Mouse (Mus musculus) intestine, embryonic 14.5 days (tissue): ENCODE measurements around the gene Kif20b. TPM values are rescaled to one million over a fixed set of nuclear protein-coding genes. Genes with fewer than 3 reads are reported as not detected.

ENCODE experiments used
- ATAC-seq: fragments of 200-750 bp; cut with Nextera tagmentation; replicated peaks from 2 replicates; pipeline ENCODE4 v1.8.0; 2017; ENCODE audit warnings: low read depth, moderate number of reproducible peaks, moderate TSS enrichment, moderate library complexity; ENCODE audit not compliant: low FRiP score, low TSS enrichment
- DNase-seq: peaks from one replicate; pipeline ENCODE4 v3.0.0-alpha.2; 2018; ENCODE audit warnings: low spot score
- H3K27ac ChIP-seq: fragments of 300-500 bp; sonication (generic); 2 replicates; pipeline ENCODE4 v1.5.1; 2014; ENCODE audit warnings: low read depth, mild to moderate bottlenecking, control low read depth
- H3K27me3 ChIP-seq: fragments of 300-500 bp; sonication (generic); replicated peaks from 2 replicates; pipeline ENCODE4 v1.6.1; 2014; ENCODE audit warnings: low read length, control low read depth; ENCODE audit not compliant: control insufficient read depth, insufficient read depth
- H3K36me3 ChIP-seq: fragments of 300-500 bp; sonication (generic); 2 replicates; pipeline ENCODE4 v1.6.1; 2014; ENCODE audit warnings: low read length, control low read depth; ENCODE audit not compliant: control insufficient read depth, insufficient read depth
- H3K4me1 ChIP-seq: fragments of 300-500 bp; sonication (generic); replicated peaks from 2 replicates; pipeline ENCODE4 v1.6.1; 2014; ENCODE audit warnings: low read length, control low read depth, mixed read lengths; ENCODE audit not compliant: control insufficient read depth, insufficient read depth
- H3K4me2 ChIP-seq: fragments of 300-500 bp; sonication (generic); 2 replicates; pipeline ENCODE4 v1.6.1; 2014; ENCODE audit warnings: low read length
- H3K4me3 ChIP-seq: fragments of 300-500 bp; sonication (generic); 2 replicates; pipeline ENCODE4 v1.5.1; 2014; ENCODE audit warnings: low read depth, low read length, control low read depth, mixed read lengths
- H3K9ac ChIP-seq: fragments of 300-500 bp; sonication (generic); 2 replicates; pipeline ENCODE4 v1.6.1; 2014; ENCODE audit warnings: mild to moderate bottlenecking, low read length
- H3K9me3 ChIP-seq: fragments of 300-500 bp; sonication (generic); 2 replicates; pipeline ENCODE4 v1.6.1; 2016; ENCODE audit warnings: low read length, control low read depth; ENCODE audit not compliant: control insufficient read depth
- WGBS: fragments of 180-500 bp; shearing (Covaris S2); extraction: QIAGEN DNeasy Blood & Tissue Kit; methylation state at CpG from one replicate; pipeline ENCODE4 v1.1.7; 2014; 5-methylcytosine and 5-hydroxymethylcytosine counted together
- polyA plus RNA-seq: library from polyadenylated mRNA; unstranded; fragments of >200 nt; fragmentation: Nextera tagmentation; extraction: Ambion mirVana; gene quantifications from 2 replicates; pipeline ENCODE4 v1.2.1, GENCODE M21; 2014

The Kif20b gene
- polyA plus RNA-seq, result 56.9 and 66.5 TPM in 2 replicates

- peak; percentile 97 for DNase-seq
- H3K27me3 ChIP-seq, result no peaks in the 10 kb centered on the region
- peak; percentile 94 for ATAC-seq
- peaks cover 4% of the 10 kb centered on the region for H3K36me3 ChIP-seq
- H3K4me1 ChIP-seq, result no peaks in the 10 kb centered on the region
- H3K9ac ChIP-seq, result peak within 1 kb of the TSS; percentile 71
- under 1% methylated on average over 57 of the region's 57 CpGs for WGBS
- H3K9me3 ChIP-seq, result no peaks in the 10 kb centered on the region
- H3K27ac ChIP-seq, result peak within 1 kb of the TSS; percentile 34; the same call in 1 of the 2 replicates
- peak within 1 kb of the TSS; percentile 73 for H3K4me2 ChIP-seq
- peak within 1 kb of the TSS; percentile 95 for H3K4me3 ChIP-seq
These were observed at the start of gene Kif20b for GRCm38 (mm10) chr19:34921652-34922602. Gene Kif20b (plus strand): TSS chr19:34922361.

- no peak overlapping the region for H3K27ac ChIP-seq
- H3K27me3 ChIP-seq, result no peaks in the 10 kb centered on the region
- WGBS, result 89% methylated on average over 7 of the region's 7 CpGs
- H3K9me3 ChIP-seq, result no peaks in the 10 kb centered on the region
- DNase-seq (no peak), ATAC-seq (no peak)
- no peaks in the 10 kb centered on the region for H3K36me3 ChIP-seq
- no peak overlapping the region for H3K4me3 ChIP-seq
- no peak overlapping the region for H3K4me2 ChIP-seq
- peaks cover 12% of the 10 kb centered on the region for H3K4me1 ChIP-seq
- H3K9ac ChIP-seq, result no peak overlapping the region
These were observed 45.5 kb upstream of the Kif20b start for GRCm38 (mm10) chr19:34876676-34877075.

- Histone ChIP-seq H3K27me3 (no peaks in the 10 kb centered on the region), H3K9me3 (no peaks in the 10 kb centered on the region), H3K4me3 (peak overlapping the region; percentile 96), H3K36me3 (no peaks in the 10 kb centered on the region), H3K4me1 (peaks cover 12% of the 10 kb centered on the region), H3K27ac (peak overlapping the region; percentile 96), H3K4me2 (peak overlapping the region; percentile 74), H3K9ac (peak overlapping the region; percentile 95)
- ATAC-seq, result peak; percentile 93
- under 1% methylated on average over 45 of the region's 45 CpGs for WGBS
- peak; percentile 91 for DNase-seq
These were observed 44.1 kb upstream of the Kif20b start for GRCm38 (mm10) chr19:34877898-34878602.

DNA sequence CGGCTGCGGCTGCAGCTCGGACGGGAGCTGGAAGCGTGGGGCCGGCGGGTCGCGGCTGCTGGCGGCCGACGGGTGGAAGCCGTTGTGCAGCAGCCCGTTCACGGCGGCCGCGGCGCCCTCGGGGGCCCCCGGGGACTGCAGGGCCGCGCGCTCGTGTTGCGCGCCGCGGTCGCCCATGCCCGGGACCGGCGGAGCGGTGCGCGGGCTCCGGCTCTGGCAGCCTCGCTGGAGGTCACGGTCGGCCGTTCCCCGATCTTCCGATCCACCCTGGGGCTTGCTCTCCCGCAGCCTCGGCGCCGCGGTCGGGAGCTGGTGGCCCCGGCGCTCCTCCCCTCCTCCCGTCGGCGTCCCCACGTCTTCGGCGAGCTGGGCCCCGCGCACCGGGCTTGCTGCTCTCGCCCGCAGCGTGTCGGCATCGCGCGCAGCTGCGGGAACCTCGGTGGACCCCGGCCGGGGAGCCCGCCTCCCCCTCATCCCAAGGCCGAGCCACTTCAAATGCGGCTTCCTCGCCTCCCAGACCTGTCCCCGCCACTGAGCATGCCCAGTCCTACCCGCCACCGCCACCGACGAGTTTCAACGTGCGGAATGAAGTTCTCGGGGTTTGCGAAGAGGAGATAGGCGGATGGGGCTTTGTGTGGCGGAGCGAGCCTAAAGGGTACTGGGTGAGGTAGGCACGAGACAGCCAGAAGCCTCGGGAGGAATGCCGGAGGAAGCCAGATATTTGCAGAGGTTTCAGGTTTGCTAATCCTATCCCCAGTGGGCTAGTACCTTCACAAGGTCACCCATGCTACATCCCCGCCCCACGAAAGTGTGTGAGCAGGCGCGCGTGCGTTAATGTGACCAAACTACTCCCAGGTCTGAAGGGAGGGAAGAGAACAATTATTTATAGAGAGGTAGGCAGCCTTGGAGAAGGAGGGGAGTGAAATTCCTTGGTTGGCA is 43.3 kb upstream of the Kif20b start, which contains the start of gene Pank1:
TSS of gene Pank1 (minus strand) at position 853 of the 939 bp plus-strand sequence.
- DNase-seq (peak; percentile 89), ATAC-seq (peak; percentile 49)
- Histone ChIP-seq H3K27ac (peak within 1 kb of the TSS; percentile 96), H3K9me3 (no peaks in the 10 kb centered on the region), H3K9ac (peak within 1 kb of the TSS; percentile 95), H3K27me3 (no peaks in the 10 kb centered on the region), H3K4me3 (peak within 1 kb of the TSS; percentile 96), H3K4me2 (peak within 1 kb of the TSS; percentile 74), H3K4me1 (peaks cover 12% of the 10 kb centered on the region), H3K36me3 (no peaks in the 10 kb centered on the region)
- WGBS, result under 1% methylated on average over 95 of the region's 96 CpGs

DNA sequence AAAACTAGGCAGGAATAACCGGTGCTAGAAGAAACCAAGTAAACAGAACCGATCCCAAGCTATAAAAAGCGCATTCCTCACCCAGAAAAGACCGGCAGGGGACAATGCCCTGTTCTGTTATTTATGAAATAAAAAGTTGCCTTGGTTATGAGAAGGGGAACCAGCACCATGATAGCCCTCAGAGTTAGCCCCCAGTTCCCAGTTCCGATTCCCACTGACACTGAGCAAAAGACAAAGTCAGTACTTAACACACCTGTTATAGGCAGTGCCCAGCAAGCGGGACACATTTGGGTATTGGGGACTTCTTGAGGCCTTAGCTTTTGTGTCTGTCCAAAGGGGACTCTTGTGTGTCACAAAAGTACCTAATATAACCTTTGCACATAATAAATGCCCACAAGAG is 42.5 kb upstream of the Kif20b start:
- 20% methylated on average over 6 of the region's 6 CpGs for WGBS
- Histone ChIP-seq H3K4me2 (peak overlapping the region; percentile 74), H3K9ac (peak overlapping the region; percentile 95), H3K36me3 (no peaks in the 10 kb centered on the region), H3K27ac (peak overlapping the region; percentile 96; the same call in 1 of the 2 replicates), H3K4me3 (peak overlapping the region; percentile 96), H3K4me1 (peaks cover 12% of the 10 kb centered on the region), H3K9me3 (no peaks in the 10 kb centered on the region), H3K27me3 (no peaks in the 10 kb centered on the region)
- ATAC-seq (no peak), DNase-seq (no peak)

- H3K9ac ChIP-seq, result no peak overlapping the region
- no peaks in the 10 kb centered on the region for H3K9me3 ChIP-seq
- no peak overlapping the region for H3K4me3 ChIP-seq
- H3K27ac ChIP-seq, result no peak overlapping the region
- no peak overlapping the region for H3K4me2 ChIP-seq
- no peak for DNase-seq
- no peak for ATAC-seq
- H3K36me3 ChIP-seq, result no peaks in the 10 kb centered on the region
- WGBS, result 83% methylated on average over 5 of the region's 5 CpGs
- no peaks in the 10 kb centered on the region for H3K27me3 ChIP-seq
- H3K4me1 ChIP-seq, result peaks cover 12% of the 10 kb centered on the region
These were observed 41.0 kb upstream of the Kif20b start for GRCm38 (mm10) chr19:34881160-34881559.

GRCm38 (mm10) chr19:34882443-34882842 is 39.7 kb upstream of the Kif20b start:
- Histone ChIP-seq H3K36me3 (no peaks in the 10 kb centered on the region), H3K27me3 (no peaks in the 10 kb centered on the region), H3K4me2 (no peak overlapping the region), H3K4me1 (peaks cover 9% of the 10 kb centered on the region), H3K9me3 (no peaks in the 10 kb centered on the region), H3K4me3 (no peak overlapping the region), H3K27ac (no peak overlapping the region), H3K9ac (no peak overlapping the region)
- ATAC-seq, result no peak
- WGBS, result 88% methylated on average over 2 of the region's 2 CpGs
- no peak for DNase-seq
